In genomic region chr11:30369601-30370240, GRCm38 (mm10) we compare ENCODE assay signal across 20 mouse cellular contexts.
DNase-seq lines count a peak whose midpoint lies in the region; ATAC-seq and TF ChIP-seq lines count a peak whose summit lies in the region.
"Had no signal": no experiment of that assay in that cellular context is flagged by ENCODE, and none has a peak within 500 bp of the region (broad histone marks: within the 10 kb centered on the region; RNA-seq: fewer than 3 reads in every experiment).

No protein-coding gene starts in this region.

- WGBS in kidney, embryonic 15.5 days, result 70% methylated on average over 2 of the region's 2 CpGs
- WGBS in forebrain, embryonic 12.5 days, result 94% methylated on average over 2 of the region's 2 CpGs

- no peak overlapping the region for H3K9ac ChIP-seq in kidney, embryonic 15.5 days
- H3K9ac ChIP-seq in forebrain, embryonic 12.5 days, result no peak overlapping the region
- H3K9ac ChIP-seq: embryonic facial prominence, embryonic 13.5 days; forebrain, postnatal 0 days; heart, embryonic 15.5 days; limb, embryonic 15.5 days; liver, postnatal 0 days; neural tube, embryonic 12.5 days had no signal

- ATAC-seq in kidney, embryonic 15.5 days (replicated peaks; ENCODE audit: low FRiP score), result peak; percentile 49; the same call in 1 of the 2 replicates
- no peak for ATAC-seq in forebrain, embryonic 12.5 days (ENCODE audit: low FRiP score)
- ATAC-seq: CD4-positive, CD25-positive, alpha-beta regulatory T cell, adult 4 months; forebrain, postnatal 0 days; hindbrain, postnatal 0 days; liver, postnatal 0 days had no signal

- no peak for TF ChIP-seq CTCF in gastrocnemius, adult 2 months (IDR thresholded peaks at IDR 0.05)

- H3K4me2 ChIP-seq in kidney, embryonic 15.5 days, result no peak overlapping the region
- H3K4me2 ChIP-seq in forebrain, embryonic 12.5 days, result no peak overlapping the region
- H3K4me2 ChIP-seq: embryonic facial prominence, embryonic 13.5 days; heart, embryonic 15.5 days; limb, embryonic 15.5 days; neural tube, embryonic 12.5 days had no signal

- no peak for DNase-seq in gastrocnemius, adult 2 months
- no peak for DNase-seq in gastrocnemius, adult 18-20 months (ENCODE audit: low spot score)
- no peak for DNase-seq in kidney, postnatal 14 days
- peak; percentile 15 to 35 for DNase-seq in kidney, postnatal 36 days
- no peak for DNase-seq in right cerebral cortex, postnatal 25 days
- DNase-seq: cerebellum, adult 9-11 months; forebrain, postnatal 0 days; liver, postnatal 0 days had no signal

- H3K4me3 ChIP-seq in gastrocnemius, adult 2 months, result no peak overlapping the region
- no peak overlapping the region for H3K4me3 ChIP-seq in kidney, embryonic 15.5 days (replicated peaks)
- H3K4me3 ChIP-seq in brown adipose tissue, adult 24 weeks (ENCODE audit: insufficient read depth, low read depth, low read length), result no peak overlapping the region
- no peak overlapping the region for H3K4me3 ChIP-seq in forebrain, embryonic 12.5 days (replicated peaks)
- H3K4me3 ChIP-seq: embryonic facial prominence, embryonic 13.5 days; heart, embryonic 15.5 days; limb, embryonic 15.5 days; midbrain, embryonic 10.5 days; neural tube, embryonic 12.5 days had no signal

- intact Hi-C loops in gastrocnemius, adult 2 months (cut with DNase I), result loop anchor here (2.0 to 5.0 kb wide), 3 partner anchors 73 to 288 kb away; partner anchors contain the start of gene Sptbn1

- H3K27ac ChIP-seq in gastrocnemius, adult 2 months, result peak overlapping the region; percentile 79
- peak overlapping the region; percentile 7; the same call in 1 of the 2 replicates for H3K27ac ChIP-seq in kidney, embryonic 15.5 days
- H3K27ac ChIP-seq in brown adipose tissue, adult 24 weeks (replicated peaks; ENCODE audit: low read depth, low read length), result peak overlapping the region; percentile 96
- no peak overlapping the region for H3K27ac ChIP-seq in forebrain, embryonic 12.5 days
- H3K27ac ChIP-seq: embryonic facial prominence, embryonic 13.5 days; heart, embryonic 15.5 days; hindbrain, postnatal 0 days; limb, embryonic 15.5 days; midbrain, embryonic 10.5 days; neural tube, embryonic 12.5 days; stomach, postnatal 0 days had no signal

- H3K36me3 ChIP-seq in kidney, embryonic 15.5 days, result no peaks in the 10 kb centered on the region
- no peaks in the 10 kb centered on the region for H3K36me3 ChIP-seq in forebrain, embryonic 12.5 days (replicated peaks)
- H3K36me3 ChIP-seq: embryonic facial prominence, embryonic 13.5 days; G1E; heart, embryonic 15.5 days; limb, embryonic 15.5 days; midbrain, embryonic 10.5 days; neural tube, embryonic 12.5 days had no signal

- H3K4me1 ChIP-seq in kidney, embryonic 15.5 days, result peaks cover 7% of the 10 kb centered on the region; the same call in 1 of the 2 replicates
- H3K4me1 ChIP-seq in brown adipose tissue, adult 24 weeks (ENCODE audit: control insufficient read depth, insufficient read depth, insufficient read length, low read length), result peaks cover 13% of the 10 kb centered on the region; the same call in 1 of the 2 replicates
- H3K4me1 ChIP-seq in forebrain, embryonic 12.5 days, result no peaks in the 10 kb centered on the region; the same call in 1 of the 2 replicates
- H3K4me1 ChIP-seq: heart, embryonic 15.5 days; midbrain, embryonic 10.5 days; neural tube, embryonic 12.5 days had no signal

- no peaks in the 10 kb centered on the region for H3K27me3 ChIP-seq in kidney, embryonic 15.5 days
- H3K27me3 ChIP-seq in forebrain, embryonic 12.5 days, result no peaks in the 10 kb centered on the region
- H3K27me3 ChIP-seq: embryonic facial prominence, embryonic 13.5 days; heart, embryonic 15.5 days; limb, embryonic 15.5 days; neural tube, embryonic 12.5 days had no signal

- H3K9me3 ChIP-seq in kidney, embryonic 15.5 days (replicated peaks), result no peaks in the 10 kb centered on the region; the same call in 1 of the 2 replicates
- H3K9me3 ChIP-seq in forebrain, embryonic 12.5 days, result no peaks in the 10 kb centered on the region
- H3K9me3 ChIP-seq: embryonic facial prominence, embryonic 13.5 days; G1E; heart, embryonic 15.5 days; limb, embryonic 15.5 days; midbrain, embryonic 10.5 days; neural tube, embryonic 12.5 days had no signal

Comparison
In these comparisons a context has a peak if more than half of its experiments do, and no peak if none do; other contexts are left out.
1. DNase-seq: peak in kidney, postnatal 36 days (2 of 2); none in gastrocnemius, adult 2 months (single experiment), gastrocnemius, adult 18-20 months (single experiment), kidney, postnatal 14 days (single experiment) and right cerebral cortex, postnatal 25 days (single experiment).